Mouse (Mus musculus) Patski (cell line): ENCODE results near the gene Hsf3. TPM values are rescaled to one million over a fixed set of nuclear protein-coding genes. Genes with fewer than 3 reads are reported as not detected.
"Not testable (repeated sequence)": the region's sequence is repeated elsewhere in the genome, so short reads cannot be mapped to it uniquely, and the experiment has no call there.

ENCODE experiments used
- ATAC-seq: fragments of 100-300 bp; one replicate; pipeline ENCODE4 v1.8.0; 2021
- CTCF ChIA-PET: fragments of 350-600 bp; sonication (Branson Sonifier 250); formaldehyde crosslinking; loops from one replicate; lab custom pipeline; 2022; ENCODE audit warnings: inconsistent platforms; lab: Charles Lee
- POLR2A ChIA-PET: fragments of 350-600 bp; sonication (Branson Sonifier 250); formaldehyde crosslinking; loops from one replicate; lab custom pipeline; 2022; ENCODE audit warnings: antibody characterized with exemption, inconsistent platforms; lab: Charles Lee
- DNase-seq: peaks from one replicate; pipeline ENCODE4 v3.0.0-alpha.2; 2011; ENCODE audit warnings: low read depth, low spot score
- H3K27me3 ChIP-seq: fragments of 371-371 bp; one replicate; pipeline ENCODE4 v1.5.1; 2021
- CTCF ChIP-seq: fragments of 100-300 bp; IDR thresholded peaks from one replicate; pipeline ENCODE4 v1.5.1; 2021
- in situ Hi-C: fragments of 300-500 bp; cut with MboI; formaldehyde crosslinking; loops from 3 replicates; pipeline ENCODE4 v1.11.1; 2018; ENCODE audit warnings: low pct_unique_long_range_greater_than_20kb, mixed read lengths
- polyA plus RNA-seq: library from polyadenylated mRNA; unstranded; gene quantifications from one replicate; pipeline ENCODE4 v1.2.3, GENCODE M21; 2021

The Hsf3 gene
- polyA plus RNA-seq: not detected

DNA sequence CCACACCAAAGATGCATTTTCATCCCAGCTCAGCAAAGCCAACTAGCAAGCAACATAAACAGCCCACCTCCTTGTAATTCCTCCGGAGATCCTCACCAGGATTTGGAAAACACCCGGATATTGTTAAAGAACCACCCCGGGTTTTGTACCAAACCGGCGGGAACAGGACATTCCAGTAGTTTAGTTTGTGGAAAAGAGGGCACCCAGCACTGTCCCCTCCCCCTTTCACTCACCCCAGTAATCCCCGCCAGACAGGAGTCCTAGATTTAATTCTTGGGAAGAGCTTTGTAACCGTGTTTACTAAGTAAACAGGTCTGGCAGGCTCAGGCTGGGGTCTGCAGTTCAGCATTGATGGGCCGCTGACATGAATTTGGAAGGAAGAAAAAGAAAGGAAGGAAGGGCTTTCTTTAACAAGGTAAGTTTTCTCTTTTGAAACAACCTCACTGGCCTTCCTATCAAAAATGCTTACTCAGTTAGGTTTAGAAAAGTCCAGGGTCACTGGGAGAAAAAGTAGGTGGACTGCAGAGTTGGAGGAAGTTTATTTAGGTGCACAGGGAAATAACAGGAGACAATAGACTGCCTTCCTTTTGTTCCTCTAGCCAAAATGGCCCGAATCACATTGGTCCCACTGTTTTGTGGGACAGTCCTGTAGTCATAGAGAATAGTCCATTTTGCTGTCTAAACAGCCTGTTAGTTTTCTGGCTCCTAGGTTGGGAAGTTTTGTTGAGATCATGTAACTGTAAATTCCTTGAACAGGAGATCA lies at the start of gene Hsf3:
TSS of gene Hsf3 (minus strand) at position 94 of the 763 bp plus-strand sequence.
- in situ Hi-C loops: no loop called here
- DNase-seq (no peak), ATAC-seq (no peak)
- H3K27me3 ChIP-seq: peaks cover 68% of the 10 kb centered on the region
- no peak for TF ChIP-seq CTCF
- CTCF ChIA-PET: no interaction called here
- POLR2A ChIA-PET: no interaction called here

DNA sequence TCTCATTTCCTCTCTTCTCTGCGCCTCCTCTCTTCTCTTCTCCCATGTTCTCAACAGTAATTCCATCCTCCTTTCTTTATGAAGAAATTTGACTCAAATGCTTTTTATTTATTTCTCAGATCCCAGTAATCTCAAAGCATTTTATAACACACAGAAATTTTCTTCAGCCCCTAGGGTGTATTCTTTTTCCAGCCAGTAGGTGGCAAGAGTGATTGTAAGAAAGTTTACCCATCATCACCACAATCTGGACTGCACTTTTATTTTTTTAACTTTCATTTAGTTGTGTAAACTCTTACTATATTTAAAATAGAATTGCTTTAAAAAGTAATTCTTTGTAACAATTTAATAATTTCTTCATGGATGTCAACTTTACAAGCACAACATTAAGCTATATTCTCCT lies 45.5 kb upstream of the Hsf3 start:
- in situ Hi-C loops: no loop called here
- H3K27me3 ChIP-seq: peaks cover 46% of the 10 kb centered on the region
- ATAC-seq: no peak
- DNase-seq: no peak
- ChIA-PET CTCF (interaction anchor here (1.1 kb wide), 1 partner anchor 18 kb away, joined by 3 read pairs; no protein-coding TSS in a partner anchor), POLR2A (no interaction called here)
- TF ChIP-seq CTCF: peak; percentile 20

- no peak for DNase-seq
- ATAC-seq: no peak
- peaks cover 72% of the 10 kb centered on the region for H3K27me3 ChIP-seq
- CTCF ChIA-PET: no interaction called here
- POLR2A ChIA-PET: no interaction called here
- in situ Hi-C loops: no loop called here
- no peak for TF ChIP-seq CTCF
Observed at GRCm38 (mm10) chrX:96455149-96455548, 945 bp downstream of the Hsf3 start, which contains the start of gene Heph. Gene Heph, plus strand, starts transcription at chrX:96455359.

DNA sequence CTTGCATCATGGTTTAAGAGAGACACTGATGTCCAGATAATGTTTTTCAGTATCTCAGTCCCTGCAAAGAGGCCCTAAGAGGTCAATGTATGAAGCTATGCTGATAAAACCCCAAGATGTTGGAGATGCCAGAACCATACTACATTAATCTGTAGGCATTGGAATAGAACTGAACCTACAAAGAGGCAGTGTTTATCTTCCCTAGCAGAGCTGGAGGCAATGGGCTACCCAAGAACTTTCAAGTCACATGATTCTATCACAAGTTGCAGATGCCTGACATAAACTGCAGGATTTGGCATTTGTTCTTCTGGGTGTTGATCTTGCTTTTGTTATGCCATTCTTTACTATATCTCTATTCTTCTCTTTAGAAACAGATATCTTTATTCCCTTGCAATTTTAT lies 36.7 kb downstream of the Hsf3 start:
- H3K27me3 ChIP-seq: peaks cover 41% of the 10 kb centered on the region
- CTCF ChIA-PET: no interaction called here
- in situ Hi-C loops: no loop called here
- TF ChIP-seq CTCF: no peak
- POLR2A ChIA-PET: no interaction called here
- ATAC-seq: no peak
- DNase-seq: no peak

DNA sequence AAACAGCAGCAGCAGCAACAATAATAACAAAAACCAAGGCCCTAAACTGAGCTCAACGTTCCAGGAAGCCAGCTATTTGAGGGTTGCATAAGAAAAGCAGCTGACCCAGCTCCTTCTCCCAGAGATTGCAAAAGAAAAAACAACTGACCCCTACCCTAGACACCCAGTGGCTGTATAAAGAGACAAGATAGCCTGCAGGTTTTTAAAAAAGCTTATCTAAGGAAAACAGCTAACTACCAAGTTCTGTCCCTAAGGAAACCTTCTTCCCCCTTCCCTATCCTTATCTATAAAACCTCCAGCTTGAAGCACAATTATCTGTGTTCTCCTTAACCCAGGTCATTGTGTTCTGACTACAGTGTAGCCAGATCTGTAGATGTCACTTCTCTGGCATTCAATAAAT lies 38.4 kb downstream of the Hsf3 start:
- no peak for DNase-seq
- ATAC-seq: no peak
- TF ChIP-seq CTCF: no peak
- ChIA-PET CTCF (no interaction called here), POLR2A (no interaction called here)
- H3K27me3 ChIP-seq: peaks cover 39% of the 10 kb centered on the region
- in situ Hi-C loops: no loop called here

GRCm38 (mm10) chrX:96416970-96417369 lies 39.1 kb downstream of the Hsf3 start:
- ChIA-PET CTCF (no interaction called here), POLR2A (interaction anchor here (0.7 kb wide), 1 partner anchor 963 kb away, joined by 7 read pairs; no protein-coding TSS in a partner anchor)
- ATAC-seq: no peak
- DNase-seq: no peak
- no peak for TF ChIP-seq CTCF
- H3K27me3 ChIP-seq: peaks cover 38% of the 10 kb centered on the region
- in situ Hi-C loops: no loop called here

DNA sequence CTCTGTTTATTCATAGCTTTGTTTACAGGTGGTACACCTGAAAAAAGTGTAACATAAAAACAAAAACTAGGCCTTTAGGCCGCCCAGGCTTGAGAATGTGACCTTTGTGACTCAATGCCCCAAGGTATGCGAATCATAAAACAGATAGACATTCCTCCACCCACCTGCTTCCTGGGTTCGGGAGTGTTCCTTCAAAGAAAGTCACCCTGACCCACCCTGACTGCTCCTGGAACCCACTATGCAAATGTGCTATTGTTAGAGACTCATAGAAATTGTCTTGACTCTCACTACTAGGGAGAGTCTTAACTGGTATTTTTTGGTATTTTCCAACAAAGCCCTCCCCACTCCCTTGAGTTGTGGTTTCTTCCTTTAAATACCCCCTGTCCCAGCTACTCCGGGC lies 40.7 kb downstream of the Hsf3 start:
- H3K27me3 ChIP-seq: peaks cover 25% of the 10 kb centered on the region
- POLR2A ChIA-PET, in situ Hi-C loops, ATAC-seq, DNase-seq, CTCF ChIA-PET: not testable (repeated sequence)

GRCm38 (mm10) chrX:96339108-96339507 lies 117.0 kb downstream of the Hsf3 start:
- TF ChIP-seq CTCF: no peak
- CTCF ChIA-PET: no interaction called here
- in situ Hi-C loops: loop anchor here (5.0 kb wide), 1 partner anchor 322 kb away; no protein-coding TSS in a partner anchor
- POLR2A ChIA-PET: no interaction called here
- DNase-seq (no peak), ATAC-seq (no peak)
- H3K27me3 ChIP-seq: peaks cover 53% of the 10 kb centered on the region

GRCm38 (mm10) chrX:96329764-96330163 lies 126.3 kb downstream of the Hsf3 start:
- in situ Hi-C loops: no loop called here
- ChIA-PET CTCF (no interaction called here), POLR2A (no interaction called here)
- no peak for DNase-seq
- H3K27me3 ChIP-seq: peaks cover 58% of the 10 kb centered on the region
- ATAC-seq: no peak
- TF ChIP-seq CTCF: peak; percentile 57

GRCm38 (mm10) chrX:96293338-96293737 lies 162.8 kb downstream of the Hsf3 start, which contains the start of gene Vsig4:
Gene Vsig4, minus strand, starts transcription at chrX:96293438.
- ATAC-seq (no peak), DNase-seq (no peak)
- CTCF ChIA-PET: no interaction called here
- POLR2A ChIA-PET: no interaction called here
- TF ChIP-seq CTCF: no peak
- H3K27me3 ChIP-seq: peaks cover 72% of the 10 kb centered on the region
- in situ Hi-C loops: no loop called here

DNA sequence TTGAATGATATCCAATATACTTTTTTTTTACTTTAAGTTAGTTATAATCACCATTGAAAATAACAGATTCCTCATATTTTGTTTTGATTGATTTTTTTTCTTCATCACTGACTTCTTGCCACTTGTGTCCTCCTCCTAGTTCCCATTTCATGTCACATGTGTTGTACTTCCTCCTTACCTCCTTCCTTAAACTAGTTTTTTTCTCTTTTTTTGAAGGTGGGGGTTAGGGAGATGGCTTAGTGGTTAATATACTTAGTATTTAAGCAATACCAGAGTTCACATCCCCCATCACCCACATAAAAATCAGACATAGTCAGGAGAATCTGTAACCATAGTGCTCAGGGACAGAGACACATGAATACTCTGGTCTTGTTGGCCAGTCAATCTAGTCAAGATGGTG lies 199.6 kb downstream of the Hsf3 start:
- peaks cover 11% of the 10 kb centered on the region for H3K27me3 ChIP-seq
- no peak for TF ChIP-seq CTCF
- DNase-seq: no peak
- no peak for ATAC-seq
- CTCF ChIA-PET: interaction anchor here (1.3 kb wide), 1 partner anchor 17 kb away, joined by 3 read pairs; no protein-coding TSS in a partner anchor
- POLR2A ChIA-PET: no interaction called here
- in situ Hi-C loops: no loop called here

Other genes with a start within 250 kb of the Hsf3 start
- not detected for gene Vsig4, start 162.9 kb downstream of the Hsf3 start, polyA plus RNA-seq
- gene Heph, start 935 bp downstream of the Hsf3 start, polyA plus RNA-seq: 0.17 TPM